Mouse (Mus musculus) limb, embryonic 15.5 days (tissue): ENCODE data around the gene Asna1. TPM values are rescaled to one million over a fixed set of nuclear protein-coding genes. Genes with fewer than 3 reads are reported as not detected.

Source experiments
- ATAC-seq: fragments of 200-750 bp; cut with Nextera tagmentation; 2 replicates; pipeline ENCODE4 v1.8.0; 2017; ENCODE audit warnings: low read depth, moderate TSS enrichment; ENCODE audit not compliant: insufficient number of reproducible peaks, low FRiP score, low TSS enrichment
- H3K27ac ChIP-seq: fragments of 300-500 bp; sonication (generic); 2 replicates; pipeline ENCODE4 v1.5.1; 2015; ENCODE audit warnings: moderate library complexity, mild to moderate bottlenecking, inconsistent platforms
- H3K27me3 ChIP-seq: fragments of 300-500 bp; sonication (generic); 2 replicates; pipeline ENCODE4 v1.6.1; 2015; ENCODE audit warnings: inconsistent platforms
- H3K36me3 ChIP-seq: fragments of 300-500 bp; sonication (generic); 2 replicates; pipeline ENCODE4 v1.6.1; 2015; ENCODE audit warnings: inconsistent platforms
- H3K4me1 ChIP-seq: fragments of 300-500 bp; sonication (generic); 2 replicates; pipeline ENCODE4 v1.6.1; 2015; ENCODE audit warnings: inconsistent platforms
- H3K4me2 ChIP-seq: fragments of 300-500 bp; sonication (generic); 2 replicates; pipeline ENCODE4 v1.6.1; 2015; ENCODE audit warnings: mild to moderate bottlenecking, inconsistent platforms
- H3K4me3 ChIP-seq: fragments of 300-500 bp; sonication (generic); 2 replicates; pipeline ENCODE4 v1.5.1; 2015; ENCODE audit warnings: mild to moderate bottlenecking, inconsistent platforms
- H3K9ac ChIP-seq: fragments of 300-500 bp; sonication (generic); 2 replicates; pipeline ENCODE4 v1.6.1; 2015; ENCODE audit warnings: inconsistent platforms
- H3K9me3 ChIP-seq: fragments of 300-500 bp; sonication (generic); 2 replicates; pipeline ENCODE4 v1.6.1; 2016; ENCODE audit warnings: inconsistent platforms
- WGBS: fragments of 180-500 bp; shearing (Covaris S2); methylation state at CpG from one replicate; pipeline ENCODE4 v1.1.7; 2015; 5-methylcytosine and 5-hydroxymethylcytosine counted together
- polyA plus RNA-seq: library from polyadenylated mRNA; unstranded; fragments of >200 nt; fragmentation: Nextera tagmentation; extraction: Ambion mirVana; gene quantifications from 2 replicates; pipeline ENCODE4 v1.2.1, GENCODE M21; 2015

The Asna1 gene
- polyA plus RNA-seq, 1 experiment from 2014 or later, result 113 TPM

- Histone ChIP-seq H3K27me3 (peaks cover 15% of the 10 kb centered on the region), H3K9me3 (no peaks in the 10 kb centered on the region), H3K4me3 (peak overlapping the region; percentile 55), H3K4me2 (peak overlapping the region; percentile 96), H3K27ac (peak overlapping the region; percentile 80), H3K9ac (peak overlapping the region; percentile 54), H3K4me1 (peaks cover 65% of the 10 kb centered on the region), H3K36me3 (peaks cover 24% of the 10 kb centered on the region)
- WGBS, result under 1% methylated on average over 70 of the region's 70 CpGs
- no peak for ATAC-seq
Measured at GRCm38 (mm10) chr8:84977435-84978247, 47.4 kb downstream of the Asna1 start.

- Histone ChIP-seq H3K9me3 (no peaks in the 10 kb centered on the region), H3K9ac (peak overlapping the region; percentile 54), H3K36me3 (peaks cover 31% of the 10 kb centered on the region), H3K4me2 (peak overlapping the region; percentile 96), H3K27me3 (peaks cover 15% of the 10 kb centered on the region), H3K27ac (peak overlapping the region; percentile 80), H3K4me3 (peak overlapping the region; percentile 55), H3K4me1 (peaks cover 59% of the 10 kb centered on the region)
- no peak for ATAC-seq
- 2% methylated on average over 25 of the region's 25 CpGs for WGBS
Measured at GRCm38 (mm10) chr8:84976763-84977434, 48.2 kb downstream of the Asna1 start.

- peaks cover 38% of the 10 kb centered on the region for H3K36me3 ChIP-seq
- H3K27ac ChIP-seq, result peak overlapping the region; percentile 80
- peaks cover 58% of the 10 kb centered on the region for H3K4me1 ChIP-seq
- H3K4me3 ChIP-seq, result peak overlapping the region; percentile 55
- ATAC-seq, result peak; percentile 79
- under 1% methylated on average over 61 of the region's 61 CpGs for WGBS
- peak overlapping the region; percentile 54 for H3K9ac ChIP-seq
- H3K4me2 ChIP-seq, result peak overlapping the region; percentile 96
- no peaks in the 10 kb centered on the region for H3K9me3 ChIP-seq
- H3K27me3 ChIP-seq, result peaks cover 15% of the 10 kb centered on the region
Measured at GRCm38 (mm10) chr8:84976031-84976762, 48.9 kb downstream of the Asna1 start.

GRCm38 (mm10) chr8:84975434-84975833 lies 49.6 kb downstream of the Asna1 start:
- Histone ChIP-seq H3K36me3 (peaks cover 44% of the 10 kb centered on the region), H3K27me3 (peaks cover 15% of the 10 kb centered on the region), H3K27ac (peak overlapping the region; percentile 80), H3K4me2 (no peak overlapping the region), H3K4me3 (peak overlapping the region; percentile 55; the same call in 1 of the 2 replicates), H3K4me1 (peaks cover 62% of the 10 kb centered on the region), H3K9ac (no peak overlapping the region), H3K9me3 (no peaks in the 10 kb centered on the region)
- 27% methylated on average over 7 of the region's 7 CpGs for WGBS
- no peak for ATAC-seq

- Histone ChIP-seq H3K4me1 (peaks cover 60% of the 10 kb centered on the region), H3K27me3 (peaks cover 15% of the 10 kb centered on the region), H3K9me3 (no peaks in the 10 kb centered on the region), H3K36me3 (peaks cover 44% of the 10 kb centered on the region), H3K4me2 (no peak overlapping the region), H3K27ac (0 out of 2 replicates have a peak overlapping the region, but pooled peaks have one; percentile 1), H3K9ac (no peak overlapping the region), H3K4me3 (no peak overlapping the region)
- ATAC-seq, result no peak
- WGBS, result 68% methylated on average over 8 of the region's 8 CpGs
Measured at GRCm38 (mm10) chr8:84974543-84975142, 50.4 kb downstream of the Asna1 start.

GRCm38 (mm10) chr8:84973803-84974542 lies 51.1 kb downstream of the Asna1 start:
- ATAC-seq, result no peak
- H3K9ac ChIP-seq, result no peak overlapping the region
- peaks cover 53% of the 10 kb centered on the region for H3K4me1 ChIP-seq
- 0 out of 2 replicates have a peak overlapping the region, but pooled peaks have one; percentile 1 for H3K27ac ChIP-seq
- H3K4me3 ChIP-seq, result no peak overlapping the region
- WGBS, result 66% methylated on average over 4 of the region's 4 CpGs
- H3K27me3 ChIP-seq, result peaks cover 15% of the 10 kb centered on the region
- peaks cover 44% of the 10 kb centered on the region for H3K36me3 ChIP-seq
- H3K4me2 ChIP-seq, result no peak overlapping the region
- no peaks in the 10 kb centered on the region for H3K9me3 ChIP-seq

GRCm38 (mm10) chr8:84973079-84973478 lies 52.0 kb downstream of the Asna1 start:
- H3K27ac ChIP-seq, result no peak overlapping the region
- H3K9ac ChIP-seq, result no peak overlapping the region
- H3K4me2 ChIP-seq, result no peak overlapping the region
- H3K27me3 ChIP-seq, result peaks cover 12% of the 10 kb centered on the region
- 96% methylated on average over 1 of the region's 1 CpGs for WGBS
- H3K9me3 ChIP-seq, result no peaks in the 10 kb centered on the region
- H3K4me3 ChIP-seq, result no peak overlapping the region
- no peak for ATAC-seq
- H3K4me1 ChIP-seq, result peaks cover 50% of the 10 kb centered on the region
- peaks cover 44% of the 10 kb centered on the region for H3K36me3 ChIP-seq

GRCm38 (mm10) chr8:84970913-84971312 lies 54.2 kb downstream of the Asna1 start:
- no peak for ATAC-seq
- H3K27me3 ChIP-seq, result no peaks in the 10 kb centered on the region
- no peaks in the 10 kb centered on the region for H3K9me3 ChIP-seq
- H3K9ac ChIP-seq, result 0 out of 2 replicates have a peak overlapping the region, but pooled peaks have one; percentile 26
- H3K4me2 ChIP-seq, result peak overlapping the region; percentile 83
- peaks cover 37% of the 10 kb centered on the region for H3K4me1 ChIP-seq
- H3K27ac ChIP-seq, result no peak overlapping the region
- 58% methylated on average over 5 of the region's 5 CpGs for WGBS
- peak overlapping the region; percentile 58 for H3K4me3 ChIP-seq
- peaks cover 44% of the 10 kb centered on the region for H3K36me3 ChIP-seq

- Histone ChIP-seq H3K27me3 (no peaks in the 10 kb centered on the region), H3K9ac (peak overlapping the region; percentile 64), H3K4me2 (peak overlapping the region; percentile 83), H3K27ac (peak overlapping the region; percentile 87), H3K36me3 (peaks cover 44% of the 10 kb centered on the region), H3K4me3 (peak overlapping the region; percentile 58), H3K9me3 (no peaks in the 10 kb centered on the region), H3K4me1 (peaks cover 36% of the 10 kb centered on the region)
- WGBS, result 6% methylated on average over 21 of the region's 21 CpGs
- no peak for ATAC-seq
Measured at GRCm38 (mm10) chr8:84970135-84970790, 54.8 kb downstream of the Asna1 start.

- peak within 1 kb of the TSS; percentile 58 for H3K4me3 ChIP-seq
- peak within 1 kb of the TSS; percentile 83 for H3K4me2 ChIP-seq
- peaks cover 37% of the 10 kb centered on the region for H3K36me3 ChIP-seq
- H3K27ac ChIP-seq, result peak within 1 kb of the TSS; percentile 87
- H3K9me3 ChIP-seq, result no peaks in the 10 kb centered on the region
- H3K9ac ChIP-seq, result peak within 1 kb of the TSS; percentile 64
- H3K27me3 ChIP-seq, result no peaks in the 10 kb centered on the region
- under 1% methylated on average over 56 of the region's 56 CpGs for WGBS
- ATAC-seq, result peak; percentile 66
- H3K4me1 ChIP-seq, result peaks cover 40% of the 10 kb centered on the region
Measured at GRCm38 (mm10) chr8:84969241-84970134, 55.6 kb downstream of the Asna1 start, which contains the start of the genes Gm49661, Prdx2 and Rnaseh2a. Gm49661 (minus strand) TSS chr8:84969433. Prdx2 (plus strand) TSS chr8:84969587. Rnaseh2a (minus strand) TSS chr8:84969767.
